Mouse (Mus musculus): ENCODE results near the gene Fcgbp. TPM values are rescaled to one million over a fixed set of nuclear protein-coding genes. Genes with fewer than 3 reads are reported as not detected.
A peak's percentile ranks its signal among the peaks of the same experiment; 100 is the strongest.
"Not testable (repeated sequence)": the region's sequence is repeated elsewhere in the genome, so short reads cannot be mapped to it uniquely, and the experiment has no call there.

Fcgbp gene
- polyA plus RNA-seq, 1 experiment from 2014 or later: 1.5 TPM

DNA sequence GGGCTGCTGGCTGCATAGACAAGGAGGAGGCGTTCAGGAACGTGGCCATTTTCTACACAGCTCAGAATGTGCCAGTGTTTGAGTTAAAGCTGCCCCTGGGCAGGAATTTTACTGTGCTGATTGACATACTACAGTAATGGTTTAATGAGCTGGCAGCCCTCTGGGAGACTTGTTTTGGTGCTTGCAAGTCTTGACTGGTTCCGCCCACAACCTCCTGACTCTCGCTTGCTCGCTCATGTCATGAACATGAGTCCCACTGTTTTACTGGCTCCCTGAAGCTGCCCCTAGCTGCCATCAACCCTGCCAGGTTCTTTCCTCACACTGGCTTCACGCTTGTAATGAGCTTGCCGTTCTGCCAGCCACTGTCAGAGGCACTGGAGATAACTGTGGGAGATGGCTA is 13.2 kb downstream of the Fcgbp start:
- no peaks in the 10 kb centered on the region for H3K9me3 ChIP-seq (ENCODE audit: control insufficient read depth, low read length)
- no peak overlapping the region for H3K9ac ChIP-seq (ENCODE audit: low read length)
- ATAC-seq (ENCODE audit: low read depth): no peak
- H3K36me3 ChIP-seq (ENCODE audit: control insufficient read depth, insufficient read depth, low read length): no peaks in the 10 kb centered on the region
- H3K4me3 ChIP-seq (ENCODE audit: low read length): no peak overlapping the region
- 71% methylated on average over 7 of the region's 7 CpGs for WGBS
- no peaks in the 10 kb centered on the region for H3K4me1 ChIP-seq (replicated peaks; ENCODE audit: control insufficient read depth, insufficient read depth, low read length)
- no peak overlapping the region for H3K4me2 ChIP-seq (ENCODE audit: low read depth, low read length)
- no peaks in the 10 kb centered on the region for H3K27me3 ChIP-seq (ENCODE audit: control insufficient read depth, insufficient read depth, low read depth, low read length)
- no peak overlapping the region for H3K27ac ChIP-seq (ENCODE audit: low read length)

DNA sequence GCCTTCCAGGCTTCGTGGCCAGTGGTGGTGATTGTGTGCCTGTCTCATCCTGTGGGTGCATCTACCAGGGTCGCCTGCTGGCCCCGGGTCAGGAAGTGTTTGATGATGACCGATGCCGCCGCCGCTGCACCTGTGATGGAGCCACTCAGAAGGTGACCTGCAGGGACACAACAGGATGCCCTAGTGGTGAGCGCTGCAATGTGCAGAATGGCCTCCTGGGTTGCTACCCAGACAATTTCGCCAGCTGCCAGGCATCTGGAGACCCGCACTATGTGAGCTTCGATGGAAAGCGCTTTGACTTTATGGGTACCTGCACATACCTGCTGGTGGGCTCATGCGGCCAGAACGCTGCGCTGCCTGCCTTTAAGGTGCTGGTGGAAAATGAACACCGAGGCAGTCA is 15.2 kb downstream of the Fcgbp start:
- Histone ChIP-seq H3K36me3 (ENCODE audit: control insufficient read depth, insufficient read depth, low read length) (no peaks in the 10 kb centered on the region), H3K4me1 (replicated peaks; ENCODE audit: control insufficient read depth, insufficient read depth, low read length) (no peaks in the 10 kb centered on the region), H3K4me3 (ENCODE audit: low read length) (no peak overlapping the region), H3K27me3 (ENCODE audit: control insufficient read depth, insufficient read depth, low read depth, low read length) (no peaks in the 10 kb centered on the region), H3K4me2 (ENCODE audit: low read depth, low read length) (no peak overlapping the region), H3K9me3 (ENCODE audit: control insufficient read depth, low read length) (no peaks in the 10 kb centered on the region), H3K9ac (ENCODE audit: low read length) (no peak overlapping the region), H3K27ac (ENCODE audit: low read length) (no peak overlapping the region)
- no peak for ATAC-seq (ENCODE audit: low read depth)
- WGBS: 73% methylated on average over 16 of the region's 16 CpGs

DNA sequence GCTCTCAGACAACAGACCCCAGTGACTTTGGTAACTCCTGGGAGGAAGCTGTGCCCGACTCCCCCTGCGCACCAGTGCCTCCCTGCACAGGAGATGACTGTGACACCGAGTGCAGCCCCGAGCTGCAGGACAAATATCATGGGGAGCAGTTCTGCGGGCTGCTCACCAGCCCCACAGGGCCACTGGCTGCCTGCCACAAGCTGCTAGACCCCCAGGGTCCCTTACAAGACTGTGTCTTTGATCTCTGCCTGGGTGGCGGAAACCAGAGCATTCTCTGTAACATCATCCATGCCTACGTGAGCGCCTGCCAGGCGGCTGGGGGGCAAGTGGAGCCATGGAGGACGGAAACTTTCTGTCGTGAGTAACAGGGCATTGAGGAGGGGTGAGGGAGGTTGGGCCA is 22.5 kb downstream of the Fcgbp start:
- Histone ChIP-seq H3K36me3 (ENCODE audit: control insufficient read depth, insufficient read depth, low read length) (no peaks in the 10 kb centered on the region), H3K9ac (ENCODE audit: low read length) (no peak overlapping the region), H3K4me1 (replicated peaks; ENCODE audit: control insufficient read depth, insufficient read depth, low read length) (no peaks in the 10 kb centered on the region), H3K27me3 (ENCODE audit: control insufficient read depth, insufficient read depth, low read depth, low read length) (no peaks in the 10 kb centered on the region), H3K9me3 (ENCODE audit: control insufficient read depth, low read length) (no peaks in the 10 kb centered on the region), H3K4me2 (ENCODE audit: low read depth, low read length) (no peak overlapping the region), H3K4me3 (ENCODE audit: low read length) (no peak overlapping the region), H3K27ac (ENCODE audit: low read length) (no peak overlapping the region)
- WGBS: 34% methylated on average over 11 of the region's 11 CpGs
- no peak for ATAC-seq (ENCODE audit: low read depth)

DNA sequence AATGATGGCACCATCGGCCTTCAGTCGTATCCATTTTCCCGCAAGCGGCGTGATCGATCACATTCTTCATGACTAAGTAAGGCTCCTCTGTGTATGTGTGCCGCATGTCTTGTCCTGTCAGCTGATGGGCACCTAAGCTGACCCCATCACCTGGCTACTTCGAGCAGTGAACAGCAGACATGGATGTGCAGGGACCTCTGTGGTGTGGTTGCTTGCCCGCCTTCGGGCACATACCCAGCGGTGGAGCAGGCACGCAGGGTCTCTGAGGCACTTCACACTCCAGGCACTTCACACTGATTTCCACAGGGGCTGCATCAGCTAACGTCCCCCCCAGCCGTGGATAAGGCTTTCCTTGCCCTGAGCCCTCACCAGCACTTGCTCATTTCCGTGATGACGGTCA is 28.1 kb downstream of the Fcgbp start:
- H3K36me3 ChIP-seq (ENCODE audit: control insufficient read depth, insufficient read depth, low read length): no peaks in the 10 kb centered on the region
- H3K4me3 ChIP-seq (ENCODE audit: low read length): no peak overlapping the region
- 94% methylated on average over 16 of the region's 16 CpGs for WGBS
- H3K4me1 ChIP-seq (replicated peaks; ENCODE audit: control insufficient read depth, insufficient read depth, low read length): no peaks in the 10 kb centered on the region
- H3K9me3 ChIP-seq (ENCODE audit: control insufficient read depth, low read length): peaks cover 4% of the 10 kb centered on the region; the same call in 1 of the 2 replicates
- no peak overlapping the region for H3K4me2 ChIP-seq (ENCODE audit: low read depth, low read length)
- H3K27me3 ChIP-seq (ENCODE audit: control insufficient read depth, insufficient read depth, low read depth, low read length): no peaks in the 10 kb centered on the region
- no peak overlapping the region for H3K9ac ChIP-seq (ENCODE audit: low read length)
- ATAC-seq (ENCODE audit: low read depth): no peak
- H3K27ac ChIP-seq (ENCODE audit: low read length): no peak overlapping the region

DNA sequence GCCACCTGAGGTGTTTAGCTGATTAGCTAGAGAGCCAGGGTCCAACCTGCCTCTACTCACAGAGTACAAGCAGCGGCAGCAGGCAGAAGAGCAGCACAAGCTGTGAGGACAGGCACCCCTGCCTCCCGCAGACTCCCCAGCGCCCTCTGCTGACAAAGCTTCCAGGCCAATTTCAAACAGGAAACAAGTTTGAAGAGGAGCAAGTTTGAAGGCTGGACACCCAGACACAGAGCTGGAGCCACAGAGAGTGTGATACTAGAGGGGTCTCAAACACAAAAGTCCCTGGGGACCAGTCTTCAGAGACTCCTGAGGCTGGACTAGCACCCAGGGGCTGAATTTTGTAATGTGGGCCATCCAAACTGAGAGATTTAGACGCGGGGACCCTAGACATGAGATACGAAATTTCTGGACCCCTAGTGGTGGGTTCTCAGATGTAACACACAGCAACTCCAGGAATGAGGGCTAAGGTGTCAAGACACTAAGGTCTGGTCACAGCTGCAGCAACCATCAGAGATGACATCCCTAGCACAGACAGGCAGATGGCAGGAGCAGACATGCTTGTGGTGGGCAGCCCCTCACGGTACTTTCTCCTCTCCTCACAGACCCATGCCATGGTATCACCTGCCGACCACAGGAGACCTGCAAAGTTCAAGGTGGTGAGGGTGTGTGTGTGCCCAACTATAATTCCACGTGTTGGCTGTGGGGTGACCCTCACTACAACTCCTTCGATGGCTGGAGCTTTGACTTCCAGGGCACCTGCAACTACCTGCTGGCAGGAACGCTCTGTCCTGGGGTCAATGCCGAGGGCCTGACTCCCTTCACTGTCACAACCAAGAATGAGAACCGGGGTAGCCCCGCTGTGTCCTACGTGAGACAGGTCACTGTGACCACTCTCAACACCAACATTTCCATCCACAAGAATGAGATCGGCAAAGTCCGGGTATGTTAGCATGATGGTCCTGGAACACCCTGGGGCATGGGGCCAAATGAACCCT is 29.9 kb downstream of the Fcgbp start:
- Histone ChIP-seq H3K27me3 (ENCODE audit: control insufficient read depth, insufficient read depth, low read depth, low read length) (no peaks in the 10 kb centered on the region), H3K4me3 (ENCODE audit: low read length) (no peak overlapping the region), H3K9ac (ENCODE audit: low read length) (no peak overlapping the region), H3K9me3 (ENCODE audit: control insufficient read depth, low read length) (peaks cover 4% of the 10 kb centered on the region; the same call in 1 of the 2 replicates), H3K4me1 (replicated peaks; ENCODE audit: control insufficient read depth, insufficient read depth, low read length) (no peaks in the 10 kb centered on the region), H3K36me3 (ENCODE audit: control insufficient read depth, insufficient read depth, low read length) (no peaks in the 10 kb centered on the region), H3K4me2 (ENCODE audit: low read depth, low read length) (no peak overlapping the region), H3K27ac (ENCODE audit: low read length) (no peak overlapping the region)
- WGBS: 61% methylated on average over 17 of the region's 17 CpGs
- ATAC-seq (ENCODE audit: low read depth): no peak

DNA sequence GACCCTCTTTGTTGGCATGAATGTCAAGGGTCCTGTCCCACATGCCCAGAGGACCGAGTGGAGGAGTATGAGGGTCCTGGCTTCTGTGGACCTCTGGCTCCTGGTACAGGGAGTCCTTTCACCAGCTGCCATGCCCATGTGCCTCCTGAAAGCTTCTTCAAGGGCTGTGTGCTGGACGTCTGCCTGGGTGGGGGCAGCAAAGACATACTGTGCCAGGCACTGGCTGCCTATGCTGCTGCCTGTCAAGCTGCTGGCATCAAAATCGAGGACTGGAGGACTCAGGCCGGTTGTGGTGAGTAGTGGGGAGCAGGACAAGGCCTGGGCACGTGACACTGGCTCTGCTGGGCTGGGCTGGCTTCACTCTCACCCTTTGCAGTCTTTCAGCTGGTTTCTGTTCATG is 31.9 kb downstream of the Fcgbp start:
- H3K9ac ChIP-seq (ENCODE audit: low read length); H3K4me3 ChIP-seq (ENCODE audit: low read length); H3K27me3 ChIP-seq (ENCODE audit: control insufficient read depth, insufficient read depth, low read depth, low read length); H3K4me2 ChIP-seq (ENCODE audit: low read depth, low read length); H3K27ac ChIP-seq (ENCODE audit: low read length); ATAC-seq (ENCODE audit: low read depth); H3K36me3 ChIP-seq (ENCODE audit: control insufficient read depth, insufficient read depth, low read length); H3K4me1 ChIP-seq (replicated peaks; ENCODE audit: control insufficient read depth, insufficient read depth, low read length); H3K9me3 ChIP-seq (ENCODE audit: control insufficient read depth, low read length): not testable (repeated sequence)
- WGBS: 46% methylated on average over 5 of the region's 5 CpGs

DNA sequence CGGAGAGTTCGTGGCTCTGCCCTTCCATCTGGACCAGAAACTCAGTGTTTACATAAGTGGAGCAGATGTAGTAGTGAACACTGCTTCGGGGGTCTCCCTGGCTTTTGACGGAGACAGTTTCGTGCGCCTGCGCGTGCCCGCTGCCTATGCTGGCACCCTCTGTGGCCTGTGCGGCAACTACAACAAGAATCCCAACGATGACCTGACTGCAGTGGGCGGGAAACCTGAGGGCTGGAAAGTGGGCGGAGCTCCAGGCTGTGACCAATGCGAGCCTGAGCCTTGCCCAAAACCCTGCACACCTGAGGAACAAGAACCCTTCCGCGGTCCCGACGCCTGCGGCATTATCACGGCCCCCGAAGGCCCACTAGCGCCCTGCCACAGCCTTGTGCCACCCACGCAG is 33.6 kb downstream of the Fcgbp start:
- H3K4me1 ChIP-seq (replicated peaks; ENCODE audit: control insufficient read depth, insufficient read depth, low read length): no peaks in the 10 kb centered on the region
- H3K9me3 ChIP-seq (ENCODE audit: control insufficient read depth, low read length): no peaks in the 10 kb centered on the region
- peak; percentile 91 for ATAC-seq (ENCODE audit: low read depth)
- no peaks in the 10 kb centered on the region for H3K27me3 ChIP-seq (ENCODE audit: control insufficient read depth, insufficient read depth, low read depth, low read length)
- 2% methylated on average over 23 of the region's 23 CpGs for WGBS
- H3K27ac ChIP-seq (ENCODE audit: low read length): no peak overlapping the region
- peak overlapping the region; percentile 34 for H3K4me3 ChIP-seq (ENCODE audit: low read length)
- H3K9ac ChIP-seq (ENCODE audit: low read length): peak overlapping the region; percentile 53
- no peaks in the 10 kb centered on the region for H3K36me3 ChIP-seq (ENCODE audit: control insufficient read depth, insufficient read depth, low read length)
- H3K4me2 ChIP-seq (ENCODE audit: low read depth, low read length): peak overlapping the region; percentile 54

DNA sequence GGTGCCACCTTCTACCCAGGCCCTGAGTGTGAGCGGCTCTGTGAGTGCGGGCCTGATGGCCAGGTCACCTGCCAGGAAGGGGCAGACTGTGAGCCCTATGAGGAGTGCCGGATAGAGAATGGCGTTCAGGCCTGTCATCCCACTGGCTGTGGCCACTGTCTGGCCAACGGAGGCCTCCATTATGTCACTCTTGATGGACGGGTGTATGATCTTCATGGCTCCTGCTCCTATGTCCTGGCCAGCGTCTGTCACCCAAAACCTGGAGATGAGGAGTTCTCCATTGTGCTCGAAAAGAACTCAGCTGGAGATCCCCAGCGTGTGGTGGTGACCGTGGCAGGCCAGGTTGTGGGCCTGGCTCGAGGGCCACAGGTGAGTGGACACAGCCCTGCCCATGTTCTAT is 35.2 kb downstream of the Fcgbp start:
- Histone ChIP-seq H3K27me3 (ENCODE audit: control insufficient read depth, insufficient read depth, low read depth, low read length) (no peaks in the 10 kb centered on the region), H3K36me3 (ENCODE audit: control insufficient read depth, insufficient read depth, low read length) (no peaks in the 10 kb centered on the region), H3K27ac (ENCODE audit: low read length) (no peak overlapping the region), H3K9ac (ENCODE audit: low read length) (no peak overlapping the region), H3K4me1 (replicated peaks; ENCODE audit: control insufficient read depth, insufficient read depth, low read length) (no peaks in the 10 kb centered on the region), H3K4me3 (ENCODE audit: low read length) (no peak overlapping the region), H3K9me3 (ENCODE audit: control insufficient read depth, low read length) (no peaks in the 10 kb centered on the region), H3K4me2 (ENCODE audit: low read depth, low read length) (no peak overlapping the region)
- 88% methylated on average over 11 of the region's 11 CpGs for WGBS
- ATAC-seq (ENCODE audit: low read depth): no peak

DNA sequence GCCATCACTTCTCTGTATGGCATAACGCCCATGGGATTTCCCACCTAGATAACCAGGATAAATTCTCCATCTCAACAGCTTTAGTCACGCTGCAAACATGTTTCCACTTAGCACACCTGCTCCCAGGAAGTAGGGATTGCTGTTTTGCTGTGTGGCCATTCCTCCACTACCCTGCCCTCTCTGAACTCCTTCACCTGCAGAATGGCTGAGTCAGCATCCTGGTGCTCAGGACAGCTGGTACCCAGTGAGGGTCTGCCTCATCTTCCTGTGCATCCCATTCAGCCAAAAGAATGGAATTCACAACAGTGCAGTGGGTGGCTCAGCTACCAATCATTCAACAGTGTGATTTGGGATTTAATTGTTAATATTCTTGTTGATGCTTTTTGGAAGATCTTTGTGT is 43.6 kb downstream of the Fcgbp start:
- ATAC-seq (ENCODE audit: low read depth): no peak
- Histone ChIP-seq H3K4me2 (ENCODE audit: low read depth, low read length) (no peak overlapping the region), H3K27ac (ENCODE audit: low read length) (no peak overlapping the region), H3K27me3 (ENCODE audit: control insufficient read depth, insufficient read depth, low read depth, low read length) (no peaks in the 10 kb centered on the region), H3K4me1 (replicated peaks; ENCODE audit: control insufficient read depth, insufficient read depth, low read length) (no peaks in the 10 kb centered on the region), H3K4me3 (ENCODE audit: low read length) (no peak overlapping the region), H3K9me3 (ENCODE audit: control insufficient read depth, low read length) (no peaks in the 10 kb centered on the region), H3K36me3 (ENCODE audit: control insufficient read depth, insufficient read depth, low read length) (no peaks in the 10 kb centered on the region), H3K9ac (ENCODE audit: low read length) (no peak overlapping the region)
- 63% methylated on average over 2 of the region's 2 CpGs for WGBS
